Mouse (Mus musculus) adrenal gland, postnatal 4 days (tissue): ENCODE measurements at regions not wholly inside any gene's neighbourhood (a gene's known extent, or its start where the extent isn't known, plus 50 kb on each side); places are given as distances from the start of the nearest gene placed in this dataset.
A peak's percentile ranks its signal among the peaks of the same experiment; 100 is the strongest.
"Not testable (repeated sequence)": the region's sequence is repeated elsewhere in the genome, so short reads cannot be mapped to it uniquely, and the experiment has no call there.

Source experiments
- DNase-seq, 2 experiments: peaks; one replicate each; pipeline ENCODE4 v3.0.0; 2021 to 2022; ENCODE audit warnings: low spot score in 2 of 2, mixed read lengths in 2 of 2

DNA sequence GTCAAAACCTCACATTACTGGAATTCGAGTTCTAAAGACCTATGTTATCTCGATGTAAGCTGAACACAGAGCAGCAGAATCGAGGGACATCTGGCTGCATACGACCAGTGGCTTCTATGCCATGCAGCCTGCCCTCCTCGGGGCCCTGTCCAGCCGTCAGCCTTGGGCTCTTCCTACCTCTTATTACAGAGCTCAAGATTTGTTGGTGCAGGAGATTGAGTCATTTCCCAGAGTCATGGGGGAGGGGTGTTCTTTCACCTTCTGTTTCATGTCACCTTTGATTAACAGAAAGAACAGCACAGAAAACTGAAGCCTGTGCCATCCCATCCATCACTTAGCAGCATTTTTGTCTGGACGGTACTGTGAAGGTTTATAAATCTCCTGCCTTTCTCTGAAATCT, 52.1 kb downstream of the Sst start:
- DNase-seq: no peak

DNA sequence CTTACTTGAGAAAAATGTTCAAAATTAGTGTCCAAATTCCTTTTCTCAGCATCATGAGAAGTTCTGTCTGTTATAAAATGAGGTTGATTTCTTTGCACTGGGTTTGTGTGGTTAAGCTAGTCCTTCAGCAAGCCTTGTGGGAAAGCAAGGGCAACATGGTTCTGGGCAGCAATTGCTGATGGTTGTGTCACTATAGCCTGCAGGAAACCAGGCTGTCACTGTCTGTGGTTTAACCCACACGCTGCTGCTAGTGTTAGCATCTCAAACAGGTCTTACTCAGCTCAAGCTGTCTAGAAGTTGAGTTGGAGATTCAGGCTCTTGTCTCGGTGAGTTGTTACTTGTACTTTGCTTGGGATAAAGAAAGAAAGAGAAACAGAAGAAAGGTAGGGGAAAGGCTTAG, 52.6 kb downstream of the Sst start:
- DNase-seq: no peak

DNA sequence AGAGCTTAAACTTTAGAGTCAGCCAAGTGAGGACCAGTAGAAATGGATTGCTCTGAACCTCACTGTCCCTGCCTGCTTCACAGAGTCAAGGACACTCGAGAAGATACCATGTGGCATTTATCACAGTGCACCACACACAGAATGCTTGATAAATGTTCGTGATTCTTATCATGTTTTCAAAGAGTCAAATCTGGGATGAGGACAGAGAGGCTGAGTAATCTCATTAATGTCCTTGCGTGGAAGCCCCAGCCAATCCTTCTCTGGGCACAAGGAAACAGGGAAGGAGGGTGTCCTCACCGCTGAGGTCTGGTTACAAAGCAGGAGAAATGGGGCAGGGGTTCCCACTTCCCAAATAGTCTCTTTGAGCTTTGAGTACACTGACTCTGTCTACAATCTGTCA, 55.8 kb downstream of the Sst start:
- no peak for DNase-seq

DNA sequence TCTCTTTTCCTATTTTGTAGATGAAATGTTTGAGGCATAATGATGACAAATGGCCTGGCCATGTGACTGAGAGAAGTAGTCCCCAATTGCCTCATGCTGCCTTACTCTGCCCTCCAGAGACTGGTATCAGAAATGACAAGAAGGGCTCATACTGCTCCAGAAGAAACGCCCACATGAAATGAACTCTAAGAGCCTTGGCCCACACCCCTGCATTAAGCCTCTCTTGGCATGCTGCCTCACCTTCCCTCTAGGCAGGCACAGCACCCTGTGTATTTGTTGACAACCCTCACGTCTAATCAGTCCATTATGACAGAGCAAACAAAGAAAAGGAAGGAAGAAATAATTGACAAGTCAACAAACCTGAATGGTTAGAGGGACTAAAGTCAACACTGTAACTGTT, 57.2 kb downstream of the Sst start:
- no peak for DNase-seq

DNA sequence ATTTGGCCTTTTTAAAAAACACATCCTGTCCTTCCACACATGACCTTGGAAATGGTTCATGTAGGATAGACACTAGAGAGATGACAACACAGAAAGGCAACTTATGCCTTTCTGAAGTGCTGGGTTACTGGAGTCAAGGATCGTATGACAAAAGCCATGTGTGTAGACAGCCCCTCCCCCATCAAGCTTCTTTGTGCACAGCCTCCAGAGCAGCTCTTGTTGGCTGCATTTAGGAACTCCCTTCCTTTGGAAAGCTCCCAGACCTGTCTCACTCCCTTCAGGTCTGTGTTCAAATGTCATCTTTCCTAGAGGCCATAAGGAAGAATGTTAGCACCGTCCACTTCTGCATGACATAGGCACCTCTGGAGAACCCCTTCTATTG, 57.7 kb downstream of the Sst start:
- DNase-seq: no peak

DNA sequence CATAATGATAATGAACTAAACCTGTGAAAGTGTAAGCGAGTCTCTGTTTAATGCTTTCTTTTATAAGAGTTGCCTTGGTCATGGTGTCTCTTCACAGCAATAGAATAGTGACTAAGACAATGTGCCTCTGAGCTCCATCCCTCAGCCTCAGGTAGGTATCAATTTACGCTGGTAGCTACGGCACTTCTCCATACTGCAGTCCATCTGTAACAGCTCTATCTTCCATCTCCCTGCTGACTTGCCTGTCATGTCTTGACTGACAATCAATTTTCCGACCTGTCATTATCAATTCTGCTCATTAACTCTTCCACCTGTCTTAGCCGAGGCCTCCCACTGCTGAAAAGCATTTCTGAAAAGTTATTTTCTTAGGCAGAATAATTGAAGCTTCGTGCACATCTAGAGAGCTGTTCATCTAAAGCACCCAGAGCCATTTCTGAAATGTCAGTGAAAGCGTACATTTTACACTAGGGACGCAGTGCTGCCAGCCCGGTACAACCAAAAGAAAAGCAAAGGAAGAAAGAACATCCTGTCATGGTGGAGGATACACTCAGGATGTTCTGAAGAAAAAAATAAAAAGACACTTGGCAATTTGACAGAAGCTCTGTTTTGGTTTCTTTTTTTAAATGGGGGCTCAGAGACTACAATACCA, 58.2 kb downstream of the Sst start:
- no peak for DNase-seq

DNA sequence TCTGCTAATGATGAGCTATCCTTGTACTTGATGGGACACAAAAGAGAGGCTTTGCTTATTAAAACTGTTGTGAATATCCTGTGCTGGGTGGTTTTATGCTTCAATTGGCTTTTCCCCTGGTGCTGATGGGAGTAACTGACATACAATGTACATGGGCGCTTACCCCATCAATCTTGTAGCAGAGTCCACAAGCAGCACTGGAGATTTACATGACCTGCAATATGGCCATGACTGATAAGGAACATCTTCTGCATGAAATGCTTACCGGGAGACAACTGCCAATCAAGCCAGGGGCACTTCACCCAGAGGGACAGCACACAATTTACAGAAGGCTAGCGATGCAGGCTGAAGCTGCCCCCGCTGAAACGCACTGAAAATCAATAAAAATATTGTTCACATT, 65.1 kb downstream of the Sst start:
- DNase-seq: no peak

DNA sequence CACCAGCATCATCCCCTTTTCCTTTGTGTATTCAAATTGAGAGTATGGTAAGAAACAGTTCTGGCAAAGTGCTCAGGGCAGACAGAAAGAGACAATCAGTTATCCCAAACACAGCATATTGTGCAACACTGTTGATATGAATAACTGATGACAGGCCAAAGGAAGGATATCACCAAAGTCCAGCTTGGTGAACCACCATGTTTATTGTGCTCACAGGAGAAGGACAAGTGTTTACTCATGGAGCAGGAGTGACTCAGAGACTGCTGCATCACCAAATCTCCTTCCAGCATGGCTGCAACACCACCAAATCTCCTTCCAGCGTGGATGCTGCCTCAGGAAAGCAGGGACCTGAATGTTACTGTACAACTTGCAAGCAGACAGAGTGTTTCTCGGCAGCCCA, 105.5 kb downstream of the Sst start:
- DNase-seq: no peak

DNA sequence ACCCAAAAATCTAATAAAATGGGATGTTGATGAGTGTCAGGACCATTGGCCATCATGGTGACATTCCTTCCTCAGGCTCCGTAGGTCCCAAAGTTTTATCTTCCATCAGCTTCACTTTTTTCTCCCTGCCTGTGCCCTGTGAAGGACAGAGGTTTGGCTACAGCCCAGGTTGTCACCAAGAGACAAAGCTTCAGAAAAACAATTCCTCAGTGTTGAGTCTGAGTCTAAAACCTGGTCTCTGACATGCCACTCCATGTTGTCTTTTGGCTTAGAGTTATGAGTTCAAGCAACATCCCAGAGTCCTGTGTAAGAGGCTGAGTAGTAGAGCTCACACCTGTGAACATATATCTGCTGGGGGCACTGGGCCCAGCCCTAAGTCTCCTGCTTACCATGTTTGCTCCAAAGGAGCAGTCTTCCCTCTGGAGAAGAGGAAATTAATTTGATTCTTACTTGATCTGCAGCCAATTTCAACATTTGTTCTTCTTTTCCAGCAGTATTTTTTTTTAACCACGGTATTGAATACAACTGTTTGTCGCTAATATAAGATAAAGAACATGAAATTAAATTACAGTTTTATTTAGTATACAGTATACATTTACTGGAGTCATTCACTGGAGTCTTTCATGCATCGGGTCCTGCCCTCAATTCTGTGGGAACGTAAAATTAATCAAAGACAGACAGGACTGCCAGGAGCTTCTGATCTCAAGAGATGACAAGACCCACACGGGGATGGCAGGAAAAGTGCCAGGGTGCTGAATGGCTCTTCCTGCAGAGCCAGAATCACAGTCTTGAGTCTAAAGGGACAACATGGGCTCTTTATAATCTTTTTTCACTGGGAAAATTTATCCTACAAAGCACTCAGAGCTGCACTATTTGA, 106.5 kb downstream of the Sst start:
- no peak for DNase-seq

DNA sequence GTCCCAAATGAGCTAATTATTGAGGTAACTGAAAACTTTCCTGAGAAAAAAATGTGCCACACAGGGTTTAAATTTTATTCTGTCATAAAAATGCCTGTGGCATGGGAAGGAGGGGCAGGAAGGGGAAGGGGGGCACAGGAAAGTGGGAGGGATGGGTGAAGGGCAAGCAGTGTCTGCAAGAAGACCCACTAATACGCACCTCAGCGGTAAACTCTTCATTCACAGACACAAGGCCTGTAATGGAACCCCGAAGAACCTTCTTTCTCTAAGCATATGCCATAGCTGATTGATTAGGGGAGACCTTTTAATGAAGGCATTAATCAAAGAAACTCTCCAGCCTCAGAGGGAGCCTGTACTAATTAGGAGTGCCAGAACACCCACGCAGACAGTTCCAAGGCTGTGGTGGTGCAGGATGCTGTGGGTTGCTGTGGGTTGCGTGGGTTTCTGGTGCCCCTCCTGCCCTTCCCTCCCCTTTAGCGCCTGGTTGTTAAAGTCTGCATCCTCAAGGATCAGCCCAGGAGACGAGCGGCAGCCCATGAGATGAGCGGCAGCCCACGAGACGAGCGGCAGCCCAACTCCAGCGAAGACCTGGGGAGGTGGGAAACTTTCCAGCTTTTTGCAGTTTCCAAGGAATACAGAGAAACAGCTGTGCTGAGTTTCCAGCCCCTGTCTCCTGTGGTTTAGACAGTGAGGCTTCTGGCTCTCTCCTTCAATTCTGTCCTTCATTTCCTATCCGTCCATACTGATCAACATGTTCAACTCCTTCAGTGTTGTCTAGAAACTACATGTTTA, 110.1 kb downstream of the Sst start:
- no peak for DNase-seq

DNA sequence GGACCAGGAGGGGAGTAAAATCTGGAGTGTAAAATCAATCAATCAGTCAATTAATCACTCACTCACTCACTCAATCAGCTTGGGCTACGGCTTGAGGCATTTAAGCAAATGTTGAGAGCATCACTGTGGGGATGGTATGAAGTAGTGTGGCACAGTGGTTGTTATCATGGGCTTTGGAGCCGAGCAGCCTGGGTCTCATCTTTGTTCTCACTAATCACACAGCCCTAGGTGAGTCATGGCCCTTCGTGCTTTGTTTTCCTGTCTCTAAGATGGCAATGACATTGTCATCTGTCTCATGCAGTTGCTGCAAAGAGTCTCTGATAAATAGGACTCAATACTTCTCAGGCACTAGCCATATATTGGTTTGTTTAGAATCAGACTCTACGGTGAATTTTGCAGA, 112.9 kb downstream of the Sst start:
- no peak for DNase-seq

DNA sequence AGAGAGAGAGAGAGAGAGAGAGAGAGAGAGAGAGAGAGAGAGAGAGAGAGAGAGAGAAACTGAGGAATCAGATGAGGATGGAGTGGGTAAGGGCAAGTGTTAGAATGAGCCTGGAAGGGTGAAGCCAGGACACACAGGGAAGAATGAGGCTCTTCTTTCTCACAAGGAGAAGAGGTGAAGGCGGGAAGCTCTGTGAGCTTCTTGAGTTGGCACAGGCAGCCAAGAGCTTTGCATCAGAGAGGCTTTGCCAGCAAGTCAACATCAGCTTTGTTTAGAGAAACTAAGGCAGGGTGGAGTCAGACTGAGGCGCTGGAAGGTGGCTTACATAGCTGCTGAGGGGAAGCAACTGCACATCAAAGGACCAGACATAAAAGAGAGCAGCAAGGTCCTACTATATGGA, 113.7 kb downstream of the Sst start:
- no peak for DNase-seq

DNA sequence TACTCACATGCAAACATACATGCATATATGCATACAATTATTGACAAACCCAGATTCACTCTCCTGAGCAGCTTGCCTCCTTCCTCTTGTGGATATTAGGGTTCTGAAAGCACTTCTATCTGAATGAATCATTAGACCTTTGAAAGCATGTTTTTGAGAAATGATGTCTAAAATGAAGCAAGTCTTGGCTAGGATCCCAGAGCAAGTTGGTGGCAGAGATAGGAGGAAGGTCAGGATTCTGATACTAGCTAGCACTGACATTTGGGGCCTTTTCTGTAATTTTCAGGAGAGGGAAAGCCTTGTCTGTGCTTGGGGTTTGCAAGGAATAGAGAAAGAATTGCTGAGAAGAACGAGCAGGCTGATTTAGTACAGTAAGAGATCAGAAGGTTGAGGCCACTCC, 114.3 kb downstream of the Sst start:
- peak in 1 of 2 experiments; percentile 10 for DNase-seq

DNA sequence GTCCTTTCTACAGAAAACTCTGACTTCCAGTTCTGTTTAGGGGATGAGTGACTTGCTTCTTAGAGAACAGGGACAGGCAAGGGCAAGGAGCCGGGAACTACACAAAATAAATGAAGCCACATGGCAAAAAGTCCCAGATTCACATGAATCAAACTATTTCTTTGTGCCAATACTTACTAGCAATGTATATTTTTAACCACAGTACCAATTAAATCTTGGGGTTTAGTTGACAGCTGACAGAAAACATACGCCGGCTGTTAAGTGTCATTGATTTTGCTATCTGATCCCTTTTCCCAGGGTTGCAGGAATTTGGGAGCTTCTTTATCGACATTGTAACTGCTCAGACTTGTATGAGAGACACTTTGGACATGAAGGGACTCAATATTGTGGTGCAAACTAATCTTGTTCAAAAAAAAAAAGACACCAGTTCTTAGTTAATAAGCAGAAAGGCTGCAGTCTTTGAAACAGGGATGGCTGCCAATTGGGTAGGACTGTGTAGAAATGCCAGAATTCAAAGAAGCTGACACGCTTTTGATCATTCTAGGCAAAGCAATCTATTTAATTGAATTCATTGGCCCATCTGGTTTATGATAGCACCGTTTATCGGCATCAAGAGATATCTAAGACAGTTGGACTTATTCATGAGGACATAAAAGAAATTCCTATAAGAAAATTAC, 132.5 kb downstream of the Sst start:
- no peak for DNase-seq

DNA sequence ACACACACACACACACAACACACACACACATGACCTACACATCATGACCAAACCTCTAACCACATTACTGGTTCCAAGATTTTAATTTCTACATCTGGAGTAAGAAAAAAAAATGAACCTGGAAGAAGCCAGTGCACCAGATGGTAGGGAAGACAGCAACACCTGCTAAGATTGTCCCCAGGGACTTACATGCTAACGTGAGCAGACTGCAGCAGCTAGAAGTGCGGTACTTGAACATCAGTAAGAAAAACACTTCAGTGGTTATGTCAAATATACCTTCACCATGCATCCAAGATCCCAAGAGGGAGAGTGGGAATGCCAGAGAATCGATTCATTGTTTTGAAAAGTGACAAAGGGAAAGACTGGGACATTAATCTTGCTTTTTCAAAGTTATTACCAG, 153.7 kb downstream of the Sst start:
- DNase-seq: no peak

DNA sequence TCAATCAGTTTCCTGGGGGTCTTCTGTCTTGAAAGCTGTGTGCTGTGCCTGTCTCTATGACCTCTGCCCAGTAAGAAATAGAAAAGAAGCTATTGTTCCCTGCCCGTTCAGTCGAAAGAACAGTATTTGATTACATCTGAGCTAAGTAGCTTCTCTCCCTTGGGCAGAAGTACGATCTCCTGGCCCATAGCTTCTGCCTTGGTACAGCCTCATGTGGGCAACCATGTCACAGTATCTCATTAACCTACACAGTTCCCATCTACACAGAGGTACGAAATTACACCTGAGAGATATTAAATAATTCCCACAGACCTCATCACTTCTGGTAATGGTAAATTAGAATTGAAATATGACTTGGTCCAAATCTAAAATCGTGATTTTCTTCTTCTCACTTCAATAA, 155.0 kb downstream of the Sst start:
- DNase-seq: no peak

DNA sequence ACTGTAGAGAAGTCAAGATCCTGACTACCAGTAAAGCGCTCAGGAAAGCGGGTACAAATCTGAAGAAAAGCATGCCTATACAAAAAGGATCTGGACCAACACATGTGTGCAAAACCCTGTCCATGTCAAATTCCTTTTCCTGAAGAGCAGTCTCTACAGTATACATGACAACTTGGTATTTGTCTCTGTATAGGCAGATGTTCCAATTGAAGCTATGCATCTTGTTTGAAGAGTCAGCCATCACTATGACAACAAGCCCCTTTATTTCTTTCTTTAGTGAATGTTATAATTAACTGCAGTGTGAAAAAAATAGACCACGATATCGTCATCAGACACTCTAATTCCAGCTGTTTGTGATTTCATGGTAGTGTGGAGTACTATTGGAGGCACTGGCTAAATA, 164.2 kb downstream of the Sst start:
- no peak for DNase-seq

DNA sequence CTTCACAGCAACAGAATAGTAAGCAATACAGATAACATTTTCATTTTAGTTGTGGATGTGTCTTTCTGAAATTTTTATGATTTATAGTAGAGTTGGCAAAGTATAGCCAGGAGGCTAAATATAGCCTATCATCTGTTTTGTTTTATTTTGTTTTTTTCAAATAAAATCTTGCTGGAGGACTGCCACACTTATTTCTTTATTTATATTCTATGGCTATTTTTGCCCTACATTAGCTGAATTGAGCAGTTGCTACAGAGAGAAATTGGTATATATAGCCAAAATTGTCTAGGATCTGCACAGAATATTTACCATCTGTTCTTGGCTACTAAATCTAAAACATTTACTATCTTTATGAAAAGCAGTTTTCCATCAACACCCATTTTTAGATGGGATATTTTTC, 169.0 kb downstream of the Sst start:
- no peak for DNase-seq

DNA sequence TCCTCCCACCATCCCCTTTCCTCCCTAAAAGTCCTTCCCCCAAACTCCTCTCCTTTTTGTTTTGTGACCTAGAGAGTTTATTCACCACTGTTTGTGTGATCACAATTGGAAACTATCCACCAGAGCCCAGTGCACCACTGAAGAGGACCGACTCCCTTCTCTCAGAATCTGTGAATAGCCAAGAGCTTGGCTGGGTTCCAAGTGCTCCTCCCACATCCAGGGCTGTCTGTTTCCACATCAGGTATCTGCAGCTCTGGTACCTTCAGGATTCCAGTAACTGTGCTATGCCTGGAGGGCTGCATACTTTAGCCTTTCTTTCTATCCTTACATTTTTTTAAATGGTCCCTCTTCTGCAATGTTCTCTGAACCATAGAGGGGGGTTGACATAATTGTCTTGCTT, 180.5 kb upstream of the Masp1 start:
- DNase-seq: no peak

DNA sequence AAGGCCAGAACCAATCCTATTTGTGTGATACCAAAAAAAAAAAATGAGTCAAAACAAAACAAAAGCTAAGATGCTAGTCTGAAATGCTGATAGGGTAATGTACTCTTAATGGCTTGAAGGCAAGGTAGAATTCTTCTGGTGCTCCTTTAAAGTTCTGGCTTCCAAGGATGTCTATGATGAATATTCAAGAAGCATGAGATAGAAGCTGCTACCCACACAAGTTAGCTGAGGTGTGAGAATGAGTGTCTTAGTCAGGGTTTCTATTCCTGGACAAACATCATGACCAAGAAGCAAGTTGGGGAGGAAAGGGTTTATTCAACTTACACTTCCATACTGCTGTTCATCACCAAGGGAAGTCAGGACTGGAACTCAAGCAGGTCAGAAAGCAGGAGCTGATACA, 173.6 kb upstream of the Masp1 start:
- not testable (repeated sequence) for DNase-seq

DNA sequence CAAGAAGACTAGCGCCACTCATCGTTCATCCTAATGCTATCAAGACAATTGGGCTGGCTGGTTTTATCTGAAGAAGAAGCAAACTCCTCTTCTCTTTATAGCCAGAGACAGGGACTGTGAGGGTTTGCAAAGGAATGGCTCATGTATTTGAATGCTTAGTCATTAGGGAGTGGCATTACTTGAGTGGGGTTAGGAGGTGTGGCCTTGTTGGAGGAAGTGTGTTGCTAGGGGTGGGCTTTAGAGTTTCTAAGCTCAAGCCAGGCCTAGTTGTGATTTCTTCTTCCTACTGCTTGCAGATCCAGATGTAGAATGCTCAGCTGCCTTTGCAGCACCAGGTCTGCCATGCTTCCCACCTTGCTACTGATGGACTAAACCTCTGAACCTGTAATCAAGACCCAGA, 169.4 kb upstream of the Masp1 start:
- DNase-seq: no peak

DNA sequence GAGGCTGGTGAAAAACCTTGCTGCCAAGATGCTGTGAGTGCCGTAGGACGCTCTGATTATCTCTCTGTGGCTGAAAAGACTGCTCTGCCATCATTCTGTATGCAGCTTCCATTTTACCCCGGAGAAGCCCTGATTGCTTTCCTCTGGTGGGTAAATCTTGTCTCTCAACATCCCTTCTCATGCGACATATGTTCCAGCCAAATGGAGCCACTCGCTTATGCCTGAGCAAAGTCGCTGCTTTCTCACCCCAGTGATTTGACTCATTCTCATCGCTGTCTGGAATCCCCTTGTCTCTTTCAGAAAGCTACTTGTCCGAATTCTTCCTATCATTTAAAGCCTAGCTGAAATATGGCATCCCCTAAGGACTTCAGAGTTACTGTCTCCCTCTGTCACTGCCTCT, 166.2 kb upstream of the Masp1 start:
- no peak for DNase-seq
